Mouse (Mus musculus): ENCODE data around the gene Myo18b.

Myo18b gene

DNA sequence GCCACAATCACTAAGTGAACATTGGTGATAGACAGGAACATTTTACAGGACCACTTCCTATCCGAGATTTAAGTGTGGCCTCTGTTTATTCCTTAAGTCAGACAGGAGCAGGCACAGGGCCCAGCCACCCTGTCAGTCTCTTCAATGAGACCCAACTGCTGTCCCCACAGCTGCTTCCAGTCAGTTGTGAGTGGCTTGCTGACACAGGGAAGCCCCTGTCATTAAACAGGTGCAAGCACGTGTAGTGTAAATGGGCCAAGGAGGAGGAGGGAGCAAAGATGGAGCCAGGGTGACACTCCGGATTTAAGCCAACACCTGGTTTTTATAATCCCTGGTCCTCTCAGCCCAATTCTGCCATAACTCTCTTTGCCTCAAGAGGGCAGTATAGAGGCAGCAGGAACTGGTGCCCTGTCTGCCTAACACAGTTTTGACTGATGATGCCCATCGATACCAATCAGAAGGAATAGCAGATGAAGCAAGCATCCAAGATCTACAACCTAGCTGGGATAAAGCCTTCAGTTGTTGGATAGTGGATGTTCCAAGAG is 19.2 kb downstream of the Myo18b start:
- DNase-seq = peak; percentile 76

DNA sequence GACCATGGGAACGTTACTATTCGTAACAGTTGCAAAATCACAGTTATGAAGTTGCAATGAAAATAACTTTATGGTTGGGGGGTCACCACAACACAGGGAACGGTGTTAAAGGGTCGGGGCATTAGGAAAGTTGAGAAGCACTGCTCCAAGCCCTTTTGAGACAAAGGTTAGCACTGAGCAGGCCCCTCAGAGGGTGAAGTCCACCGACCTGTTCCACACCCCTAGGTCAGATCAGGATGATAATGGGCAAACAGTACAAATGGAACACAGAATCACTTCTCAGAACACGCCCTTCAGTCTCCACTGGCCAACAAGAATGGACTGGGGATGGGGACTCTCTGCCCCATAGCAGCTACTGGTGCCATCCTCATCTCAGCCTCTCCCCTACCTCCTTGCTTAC is 23.2 kb downstream of the Myo18b start:
- DNase-seq = no peak

DNA sequence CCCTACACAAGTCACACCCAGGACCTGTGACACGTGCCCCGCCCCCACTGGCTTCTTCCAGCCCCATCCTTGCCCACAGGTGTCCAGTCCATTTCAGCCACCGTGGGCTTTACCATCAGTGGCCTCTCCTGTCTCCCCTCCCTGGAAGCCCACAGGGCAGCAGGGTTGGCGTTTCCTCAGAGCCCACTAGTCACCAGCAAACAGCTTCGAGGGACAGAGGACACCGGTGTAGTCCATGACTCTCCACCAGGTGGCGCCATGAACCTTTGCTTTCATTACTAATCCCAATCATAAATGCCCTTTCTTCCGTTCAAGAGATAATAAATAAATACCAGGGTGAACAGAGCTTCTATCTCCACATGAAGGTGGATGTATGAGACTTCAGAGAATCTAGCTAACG is 25.4 kb downstream of the Myo18b start:
- DNase-seq = peak; percentile 81

DNA sequence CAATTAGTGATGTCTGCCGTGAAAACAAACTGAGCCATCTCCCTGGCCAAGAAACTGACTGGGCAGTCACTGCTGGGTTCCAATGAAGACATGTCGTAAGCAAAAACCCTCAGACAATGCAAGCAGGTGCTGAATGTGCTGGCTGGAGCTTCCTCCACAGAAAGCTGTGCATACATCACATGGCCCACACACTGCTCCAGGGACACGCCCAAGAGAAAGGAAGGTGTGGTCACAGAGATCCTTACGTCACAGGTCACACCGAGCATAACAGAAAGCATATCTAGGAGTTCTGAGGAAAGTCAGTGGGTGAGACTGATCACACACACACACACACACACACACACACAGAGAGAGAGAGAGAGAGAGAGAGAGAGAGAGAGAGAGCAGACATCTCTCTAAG is 27.5 kb downstream of the Myo18b start:
- no peak for DNase-seq

DNA sequence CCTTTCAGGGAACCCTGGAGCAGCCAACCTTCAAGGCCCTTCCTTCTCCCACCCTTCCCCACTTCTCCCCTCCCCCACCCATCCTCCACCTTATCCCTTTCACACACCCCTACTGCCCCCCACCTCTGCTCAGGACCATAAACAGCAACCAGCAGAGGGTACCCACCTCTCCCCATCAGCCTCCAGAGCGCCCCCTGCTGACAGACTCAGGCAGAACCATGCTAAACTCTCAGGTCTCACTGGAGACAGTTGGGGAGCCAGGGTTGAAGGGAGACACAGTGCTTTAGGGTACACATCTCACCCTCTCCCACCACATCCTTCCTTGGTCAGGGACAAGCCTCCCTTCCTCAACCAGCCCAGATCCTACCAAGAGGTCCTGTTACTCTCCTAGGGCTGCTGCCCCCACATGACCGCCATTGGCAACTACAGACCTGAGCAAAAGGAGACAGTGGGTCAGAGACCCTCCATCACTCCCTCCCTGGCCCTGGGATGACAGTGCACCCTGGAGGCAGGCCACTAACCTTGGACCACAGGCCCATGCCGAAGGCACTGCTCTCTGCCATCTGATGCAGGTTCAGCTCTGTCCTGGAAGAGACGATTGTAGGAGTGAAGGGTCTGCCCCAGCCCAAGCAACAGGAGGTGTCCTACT is 31.3 kb downstream of the Myo18b start:
- peak; percentile 47 for DNase-seq

DNA sequence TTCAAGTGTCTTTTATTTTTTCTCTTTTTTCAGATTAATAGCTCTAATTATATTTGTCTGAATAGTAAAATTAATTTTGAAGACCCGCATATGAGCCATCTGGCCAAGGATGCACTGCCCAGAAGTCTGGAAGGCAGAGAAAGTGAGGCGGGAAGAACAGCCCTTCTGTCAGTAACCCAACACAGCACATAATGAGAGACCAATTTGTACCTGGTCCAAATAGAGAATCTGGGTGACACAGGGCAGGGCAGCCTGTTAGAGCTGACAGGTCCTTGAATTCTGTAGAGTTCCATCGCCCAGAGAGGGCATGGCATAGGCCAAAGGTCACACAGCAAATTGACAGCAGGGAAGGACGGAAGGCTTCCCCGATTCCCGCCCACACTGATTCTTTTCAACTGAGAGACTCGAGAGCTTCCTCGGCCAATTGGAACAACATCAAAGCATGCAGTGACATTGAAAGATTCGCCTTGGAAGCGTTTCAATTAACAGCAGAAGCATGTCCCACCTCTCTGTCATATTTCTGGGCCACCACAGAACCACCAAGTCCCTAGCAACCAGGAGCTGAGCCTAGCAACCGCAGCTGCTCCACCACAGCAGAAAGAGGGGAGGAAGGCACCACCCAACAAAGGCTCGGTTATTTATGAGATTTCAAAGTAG is 36.7 kb downstream of the Myo18b start:
- no peak for DNase-seq

DNA sequence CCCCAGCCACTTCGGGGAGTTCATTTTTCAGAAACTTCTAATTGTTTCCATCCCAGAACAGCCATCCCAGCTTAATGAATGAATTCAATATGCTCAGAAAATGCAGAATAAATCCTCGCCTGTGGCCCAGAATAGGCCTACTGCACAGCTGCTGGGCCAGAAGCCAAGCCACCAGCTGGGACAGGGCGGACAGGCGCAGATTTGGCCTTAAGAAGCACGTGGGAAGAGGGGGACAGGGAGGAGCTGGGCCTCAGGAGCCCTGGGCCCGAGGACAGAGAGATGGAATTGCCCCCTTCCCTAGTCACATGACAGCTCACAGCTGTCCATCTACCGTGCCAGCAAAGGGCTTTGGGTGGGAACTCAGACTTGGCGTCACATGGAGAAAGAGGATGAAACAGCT is 43.0 kb downstream of the Myo18b start:
- DNase-seq = no peak

DNA sequence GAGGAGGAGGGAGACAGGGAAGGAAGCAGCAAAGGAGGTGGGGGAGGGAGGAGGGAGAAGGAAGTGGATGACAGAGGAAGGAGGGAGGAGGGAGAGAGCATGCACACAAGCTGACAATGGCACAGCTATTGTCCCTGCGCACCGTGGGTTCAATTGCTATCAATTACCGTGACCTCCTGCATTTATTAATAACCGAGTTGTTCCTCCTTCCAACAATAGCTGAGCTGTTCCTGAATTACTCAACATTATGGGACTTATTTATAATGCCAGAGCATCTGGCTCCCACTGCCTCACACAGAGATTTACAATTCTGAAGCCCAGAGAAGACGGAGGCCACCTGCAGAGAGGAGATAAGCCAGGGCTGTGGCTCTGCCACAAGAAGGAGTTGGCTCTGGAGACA is 44.8 kb downstream of the Myo18b start:
- DNase-seq = no peak

DNA sequence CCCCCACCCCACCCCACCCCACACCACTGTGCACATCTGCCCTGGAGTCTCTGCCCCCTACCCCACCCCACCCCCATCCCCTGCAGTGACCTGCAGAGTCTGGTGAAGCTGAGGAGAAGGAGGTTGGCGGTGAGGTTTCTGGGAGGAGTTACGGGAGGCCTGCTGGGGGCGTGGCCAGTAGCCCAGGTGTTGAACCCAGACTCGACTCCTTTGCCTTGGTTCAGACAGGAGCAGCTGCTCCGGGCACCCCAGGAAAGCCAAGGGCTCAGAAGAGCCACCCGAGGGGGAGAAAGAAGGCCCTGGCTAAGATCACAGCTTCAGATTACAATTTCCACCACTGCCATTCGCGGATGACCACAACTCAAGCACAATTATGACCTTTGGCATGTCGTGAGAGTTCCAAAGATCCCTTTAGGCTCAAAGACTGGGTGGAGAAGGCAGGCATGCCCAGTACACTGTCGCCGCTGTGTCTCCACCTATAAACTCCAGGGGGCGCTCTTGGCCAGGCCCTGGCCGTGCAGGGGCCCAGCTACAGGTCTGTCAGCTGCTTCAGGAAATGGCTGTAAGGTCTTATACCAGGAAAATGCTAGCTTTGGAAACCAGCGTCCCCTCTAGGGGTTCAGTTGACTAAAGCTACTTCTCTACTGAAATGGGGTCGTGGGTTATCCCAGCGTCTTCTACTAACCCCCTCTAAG is 47.4 kb downstream of the Myo18b start:
- peak; percentile 60 for DNase-seq

DNA sequence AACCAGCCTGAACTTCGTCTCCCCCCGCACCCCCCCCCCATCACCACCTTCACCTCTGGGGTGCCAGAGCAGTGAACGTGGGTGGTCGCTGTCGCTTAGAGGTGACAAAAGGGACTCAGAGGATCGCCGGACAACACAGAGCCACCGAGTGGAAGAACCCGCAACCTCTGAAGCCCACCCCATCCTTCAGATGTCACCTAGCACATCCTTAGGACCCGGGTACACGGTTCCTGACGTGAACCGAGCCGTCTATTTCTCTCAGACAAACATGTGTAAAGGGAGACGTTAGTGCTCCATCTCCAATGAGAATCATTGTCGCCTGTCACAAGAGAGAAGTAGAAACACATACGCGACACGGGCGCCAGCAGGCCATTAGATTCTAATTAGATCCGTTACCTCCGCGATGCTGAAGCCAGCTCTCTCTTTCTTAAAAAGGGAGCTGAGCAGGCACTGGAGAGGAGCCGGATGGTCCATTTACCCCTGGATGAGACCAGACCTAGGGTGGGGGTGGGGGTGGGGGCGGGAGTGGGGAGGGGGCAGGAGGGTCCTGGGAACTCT is 48.1 kb downstream of the Myo18b start:
- DNase-seq = no peak

DNA sequence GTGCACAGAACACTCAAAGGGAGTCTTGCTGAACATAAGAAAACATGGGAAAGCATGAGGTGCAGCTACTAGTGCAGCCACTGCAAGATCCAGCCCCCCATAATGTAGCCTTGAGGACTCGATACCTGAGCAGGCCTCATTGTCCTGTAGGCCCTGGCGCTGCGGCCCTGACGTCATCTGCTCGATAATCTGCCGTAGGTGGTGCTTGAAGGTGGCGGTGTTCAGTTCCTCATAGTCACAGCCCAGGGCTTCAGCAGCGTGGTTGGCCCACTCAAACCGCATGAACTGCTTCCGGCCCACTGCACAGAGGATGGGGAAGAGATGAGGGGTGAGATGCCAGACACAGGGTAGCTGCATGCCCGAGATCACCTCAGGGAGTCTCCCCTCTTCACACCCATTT is 50.0 kb downstream of the Myo18b start:
- no peak for DNase-seq

DNA sequence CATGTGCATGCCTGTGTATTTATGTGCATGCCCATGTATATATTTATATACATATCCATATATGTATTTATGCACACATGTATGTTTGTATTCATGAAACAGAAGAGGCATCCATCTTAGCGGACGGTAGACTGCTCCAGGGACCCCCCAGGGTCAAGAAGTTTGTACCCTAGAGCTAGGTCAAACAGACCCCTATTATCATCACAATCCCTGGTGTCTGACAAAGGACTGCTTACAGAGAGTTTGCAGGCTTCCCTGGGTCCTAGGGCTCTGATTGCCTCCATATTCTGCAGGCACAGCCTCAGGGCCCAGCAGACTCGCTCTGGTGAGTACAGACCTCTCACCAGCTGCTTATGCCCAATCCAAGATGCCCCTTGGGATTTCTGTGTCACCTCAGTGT is 51.7 kb downstream of the Myo18b start:
- DNase-seq = no peak

DNA sequence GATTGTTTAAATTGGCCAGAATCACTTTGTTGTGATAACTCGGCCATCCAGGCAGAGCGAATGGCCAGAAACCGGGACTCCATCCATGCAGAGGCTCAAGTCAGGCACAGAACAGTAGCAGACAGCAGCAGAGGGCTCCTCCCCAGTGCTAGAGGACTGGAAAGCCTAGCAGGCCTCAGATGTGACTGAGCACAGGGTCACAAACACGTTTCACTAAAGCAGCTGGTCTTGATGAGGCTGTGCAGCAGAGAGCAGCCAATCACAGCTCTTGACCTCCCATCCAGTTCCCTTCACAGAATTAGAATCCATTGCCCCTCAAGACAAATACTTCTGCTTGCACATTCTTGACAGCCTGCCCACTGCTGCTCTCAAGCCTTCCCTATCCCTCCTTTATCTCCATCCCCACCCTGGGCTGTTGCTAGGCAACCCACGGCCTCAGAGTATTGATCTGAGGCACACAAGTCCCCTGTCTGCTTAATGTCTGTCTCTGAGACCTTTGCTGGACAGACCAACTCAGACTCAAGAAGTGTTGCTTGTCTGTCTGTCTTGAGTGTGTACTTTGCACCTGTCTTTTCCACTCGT is 52.4 kb downstream of the Myo18b start:
- DNase-seq = no peak

DNA sequence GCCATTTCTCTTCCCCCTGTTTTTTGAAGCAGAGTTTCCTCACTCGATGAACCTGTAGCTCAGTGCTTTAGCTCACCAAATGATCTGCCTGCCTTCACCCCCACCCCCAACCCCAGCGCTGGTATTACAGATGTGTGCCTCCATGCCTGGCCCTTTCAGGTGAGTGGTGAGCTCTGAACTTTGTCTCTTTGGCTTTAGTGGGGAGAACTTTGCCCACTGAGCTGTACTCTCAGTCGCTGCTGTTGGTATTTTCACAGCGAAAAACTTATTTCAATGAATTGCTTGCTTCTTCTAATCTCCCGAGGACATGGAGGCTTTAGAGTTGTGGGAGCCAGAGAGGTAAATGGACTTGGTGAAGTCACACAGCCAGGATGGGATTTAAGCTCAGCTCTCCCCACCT is 53.5 kb downstream of the Myo18b start:
- DNase-seq = no peak

DNA sequence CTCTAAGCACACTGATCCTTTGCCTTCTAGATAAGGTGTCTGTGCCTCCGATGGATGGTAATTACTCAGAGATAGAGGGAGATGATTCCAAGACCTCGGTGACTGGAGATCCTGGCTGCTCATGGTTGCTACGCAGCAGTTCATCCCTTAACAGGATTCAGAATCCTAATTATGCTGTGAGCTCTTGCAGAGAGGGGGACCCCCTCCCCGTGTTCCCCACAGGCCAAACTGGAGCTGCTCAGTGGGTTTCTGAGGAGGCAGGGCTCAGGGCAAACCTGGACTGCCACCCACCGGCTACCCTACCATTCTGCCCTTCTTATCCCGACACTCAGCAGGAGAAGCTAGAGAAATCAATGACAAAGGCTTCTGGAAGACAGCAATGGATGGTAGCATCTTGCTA is 54.3 kb downstream of the Myo18b start:
- DNase-seq = no peak

DNA sequence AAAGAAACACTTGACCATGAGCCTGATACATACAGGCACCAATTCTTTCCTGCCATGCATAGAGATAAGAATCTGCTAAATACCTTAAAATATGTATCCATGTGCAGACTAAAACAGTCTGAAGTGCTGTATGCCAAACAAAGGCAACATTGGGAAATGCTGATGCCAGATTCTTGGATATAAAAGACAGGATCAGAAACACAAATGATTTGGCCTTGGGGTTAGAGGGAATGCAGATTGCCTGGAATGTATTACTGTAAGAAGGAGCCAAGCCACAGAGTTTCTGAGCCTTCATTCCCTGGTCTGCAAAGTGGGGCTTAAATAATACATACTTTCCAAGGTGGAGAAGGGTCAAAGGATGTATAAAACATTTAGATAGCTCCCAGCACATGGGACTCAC is 61.3 kb downstream of the Myo18b start:
- DNase-seq = no peak

DNA sequence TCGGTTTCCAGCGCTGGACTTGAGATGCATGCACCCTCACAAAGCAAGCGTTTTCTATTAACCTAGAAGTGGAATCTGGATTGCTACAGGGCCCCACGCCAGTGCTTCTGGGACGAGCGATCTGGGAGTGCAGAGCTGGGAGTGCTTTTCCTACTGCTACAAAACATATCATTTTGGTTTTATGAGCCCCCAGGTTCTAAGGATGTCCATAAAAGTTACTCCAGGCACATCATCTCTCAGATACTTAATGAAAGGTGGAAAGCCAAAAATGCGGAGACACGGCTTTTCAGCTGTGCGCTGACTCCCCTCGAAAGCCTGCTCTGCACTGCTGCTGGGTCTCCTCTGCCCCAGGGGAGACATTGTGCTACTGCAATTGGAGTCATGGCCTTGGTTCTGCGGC is 62.3 kb downstream of the Myo18b start:
- no peak for DNase-seq

DNA sequence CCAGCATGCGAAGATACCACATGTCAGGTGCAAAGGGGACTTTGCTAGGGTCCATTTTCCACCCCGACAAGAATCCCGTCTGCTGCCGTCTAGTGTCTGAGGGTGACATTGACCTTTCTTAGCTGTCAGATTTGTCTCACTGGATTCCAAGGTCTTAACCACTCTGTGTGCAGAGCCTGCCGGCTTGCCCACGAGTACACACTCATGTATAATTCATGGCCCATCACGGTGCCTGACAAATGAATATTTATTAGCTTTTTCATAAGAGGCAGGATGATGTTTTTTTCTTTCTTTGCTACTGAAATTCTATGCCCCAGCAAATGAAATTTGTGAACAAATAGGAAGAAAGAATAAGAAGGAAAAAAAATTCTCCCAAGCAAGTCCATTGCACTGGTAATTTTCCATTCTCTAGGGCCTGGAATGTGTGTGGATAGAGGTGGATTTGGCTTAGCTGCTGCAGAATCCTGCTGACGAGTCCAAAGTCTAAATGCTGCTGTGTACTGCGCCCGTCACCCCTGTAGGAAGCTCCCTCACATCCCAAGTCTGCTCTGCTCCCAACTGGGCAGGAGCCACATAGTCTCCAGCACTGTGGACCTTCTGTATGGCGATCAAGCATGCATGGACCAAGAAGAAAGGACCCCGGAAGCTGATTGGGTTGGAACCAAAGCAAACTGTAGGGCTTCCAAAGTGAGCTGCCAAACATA is 70.9 kb downstream of the Myo18b start:
- DNase-seq = no peak

DNA sequence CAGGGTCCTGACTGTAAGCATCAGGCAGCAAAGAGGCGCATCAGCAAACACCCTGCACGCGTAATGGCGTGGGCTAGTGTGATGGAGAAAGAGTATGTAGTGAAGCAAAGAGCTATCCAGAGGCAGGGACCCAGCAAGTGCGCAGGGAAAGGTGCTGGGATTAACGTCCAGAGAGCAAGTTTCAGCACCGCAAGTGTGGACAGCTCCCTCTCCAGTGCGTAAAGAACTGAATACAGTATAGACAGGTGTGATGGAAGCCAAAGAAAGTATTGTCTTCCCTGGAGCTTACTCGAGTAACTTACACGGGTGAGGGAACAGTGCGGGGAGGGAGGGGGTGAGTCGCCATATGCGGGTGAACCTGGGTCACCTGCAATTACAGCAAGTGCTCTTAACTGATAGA is 71.8 kb downstream of the Myo18b start:
- DNase-seq = no peak

DNA sequence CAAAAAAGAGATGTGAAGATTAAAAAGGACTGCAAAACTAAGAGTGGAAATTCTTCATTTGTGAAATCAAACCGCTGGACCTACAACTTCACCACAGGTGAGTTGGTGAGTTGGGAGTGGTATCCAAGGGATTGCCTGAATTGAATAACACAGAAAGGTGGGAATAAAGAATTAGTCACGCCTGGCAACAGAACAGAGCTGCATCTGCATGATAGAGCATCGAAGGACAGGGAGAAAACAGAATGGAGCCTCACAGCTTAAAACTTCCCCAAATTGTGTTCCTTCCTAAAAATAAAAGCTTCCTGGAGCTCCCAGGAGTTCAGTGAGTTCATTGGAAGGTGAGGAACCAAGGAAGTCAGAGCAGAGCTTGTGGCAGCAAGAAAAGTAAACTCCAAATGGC is 73.7 kb downstream of the Myo18b start:
- DNase-seq = no peak

DNA sequence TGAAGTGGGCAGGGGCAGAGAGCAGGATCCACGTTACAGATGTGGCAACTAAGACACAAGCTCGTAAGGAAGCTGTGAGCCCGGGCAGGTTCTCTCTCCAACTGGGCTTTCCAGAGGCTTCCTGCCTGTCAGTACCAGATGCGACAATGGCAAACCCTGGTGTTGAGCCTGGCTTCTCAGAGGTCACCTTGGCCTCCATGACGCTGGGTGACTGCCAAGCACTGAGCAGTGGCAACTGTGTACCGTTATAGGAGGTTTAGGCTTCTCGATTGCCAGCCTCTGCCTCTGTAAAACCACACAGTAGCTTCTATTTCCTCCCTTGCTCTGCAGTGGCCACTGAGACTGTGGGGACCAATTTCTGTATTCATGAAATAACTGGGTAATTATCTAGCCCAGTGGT is 81.1 kb downstream of the Myo18b start:
- no peak for DNase-seq

DNA sequence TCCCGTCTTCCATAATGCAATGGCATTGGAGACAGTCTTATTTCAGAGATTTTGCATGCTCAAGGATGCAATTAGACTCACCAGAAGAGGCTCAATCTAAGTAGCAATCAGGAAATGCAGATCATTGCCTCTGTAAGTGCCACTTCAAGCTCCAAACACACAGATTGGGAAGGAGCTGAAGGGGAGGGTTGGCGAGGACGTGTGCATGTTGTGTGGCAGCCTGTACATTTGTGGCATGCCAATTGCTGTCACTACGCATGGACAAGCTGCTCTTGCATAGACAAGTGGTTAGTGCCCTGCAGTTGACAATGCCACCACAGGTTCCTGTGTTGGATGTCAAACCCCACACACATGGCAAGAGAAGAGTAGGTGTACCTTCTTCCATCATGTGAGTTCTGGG is 88.5 kb downstream of the Myo18b start:
- no peak for DNase-seq

DNA sequence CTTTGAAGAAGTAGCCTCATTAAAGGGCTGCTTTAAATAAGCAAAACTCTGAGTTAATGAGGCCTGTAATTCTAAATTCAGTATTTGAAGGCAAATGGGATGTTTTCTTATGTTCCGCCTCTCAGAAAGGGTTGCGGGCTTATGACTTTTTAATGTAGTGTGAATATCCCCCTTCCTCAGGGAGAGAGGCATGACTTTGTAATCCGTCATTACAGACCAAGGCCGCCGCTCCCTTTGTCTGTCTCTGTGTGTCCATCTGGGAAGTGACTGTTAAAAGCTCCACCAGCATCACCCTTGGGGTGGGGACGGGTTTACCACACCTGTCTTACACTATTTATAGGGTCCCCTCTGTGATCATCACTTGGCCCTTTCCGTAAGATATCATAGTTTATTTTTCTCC is 100.1 kb downstream of the Myo18b start:
- no peak for DNase-seq

Measured in cerebellum, adult 9-10 months (tissue).